Mouse (Mus musculus) gastrocnemius, postnatal 10 days (tissue): ENCODE measurements at regions not wholly inside any gene's neighbourhood (a gene's known extent, or its start where the extent isn't known, plus 50 kb on each side); places are given as distances from the start of the nearest gene placed in this dataset.

Experiments
- DNase-seq: peaks from one replicate; pipeline ENCODE4 v3.0.0; 2021; ENCODE audit warnings: mixed read lengths

GRCm38 (mm10) chr4:105327711-105328471 is 170.7 kb downstream of the Plpp3 start:
- DNase-seq = no peak

DNA sequence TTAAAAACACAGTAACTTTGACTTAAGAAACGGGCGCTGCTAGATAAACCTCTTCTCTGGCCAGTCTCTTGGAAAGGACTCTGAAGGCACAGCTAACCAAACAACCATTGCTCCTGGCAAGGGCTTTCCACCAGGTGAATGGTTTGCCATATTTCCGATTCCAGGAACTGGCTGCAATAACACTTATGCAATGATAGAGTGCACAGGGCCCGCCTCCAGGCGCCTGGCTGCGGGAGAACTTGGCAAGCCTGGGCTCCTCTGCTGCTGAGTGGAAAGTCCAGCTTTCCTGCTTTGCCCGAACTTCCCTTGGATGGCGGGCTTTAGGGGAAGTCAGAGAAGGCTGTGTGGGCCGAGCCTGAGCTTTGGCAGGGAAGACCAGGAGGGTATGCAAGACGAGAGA is 171.6 kb downstream of the Plpp3 start:
- DNase-seq = peak; percentile 68

GRCm38 (mm10) chr4:105332081-105332480 is 174.9 kb downstream of the Plpp3 start:
- no peak for DNase-seq

GRCm38 (mm10) chr4:105335872-105336271 is 178.7 kb downstream of the Plpp3 start:
- DNase-seq = no peak

DNA sequence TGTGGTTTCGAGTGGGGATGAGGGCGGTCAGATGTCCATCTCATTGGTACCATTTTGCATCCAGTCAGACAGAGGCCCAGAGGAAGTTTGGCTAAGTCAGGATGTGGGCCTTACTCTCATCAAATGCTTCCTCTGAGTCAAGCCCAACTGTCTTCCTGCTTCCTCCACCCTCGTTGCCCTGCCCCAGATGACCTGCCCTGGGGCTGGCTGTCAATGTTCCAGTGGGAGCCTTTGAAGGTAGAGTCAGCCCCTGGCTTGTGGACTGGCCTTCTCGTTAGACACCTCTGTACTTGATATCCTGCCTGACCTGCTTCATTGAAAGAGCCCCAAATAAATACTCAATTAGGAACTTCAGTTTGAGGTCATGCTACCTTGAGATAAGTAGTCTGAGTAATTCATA is 179.4 kb downstream of the Plpp3 start:
- no peak for DNase-seq

DNA sequence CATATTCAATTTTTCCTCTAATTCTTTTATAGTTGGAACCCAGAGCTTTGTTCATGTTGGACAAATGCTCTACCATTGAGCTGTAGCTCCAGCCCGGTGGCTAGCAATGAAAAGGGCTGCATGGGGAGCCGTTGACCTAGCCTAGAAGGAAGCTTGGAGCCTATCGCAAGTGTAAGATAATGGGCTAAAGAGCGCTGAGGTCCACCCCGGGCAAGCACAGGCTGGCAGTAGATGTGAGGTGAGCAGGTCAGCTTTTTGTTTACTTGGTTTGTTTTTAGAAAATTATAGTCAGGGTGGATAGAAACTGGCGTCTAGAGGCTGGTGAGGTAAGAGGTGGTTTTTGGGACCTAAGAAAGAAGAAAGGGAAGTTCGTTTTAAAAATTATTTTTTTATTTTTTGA is 181.0 kb downstream of the Plpp3 start:
- no peak for DNase-seq

DNA sequence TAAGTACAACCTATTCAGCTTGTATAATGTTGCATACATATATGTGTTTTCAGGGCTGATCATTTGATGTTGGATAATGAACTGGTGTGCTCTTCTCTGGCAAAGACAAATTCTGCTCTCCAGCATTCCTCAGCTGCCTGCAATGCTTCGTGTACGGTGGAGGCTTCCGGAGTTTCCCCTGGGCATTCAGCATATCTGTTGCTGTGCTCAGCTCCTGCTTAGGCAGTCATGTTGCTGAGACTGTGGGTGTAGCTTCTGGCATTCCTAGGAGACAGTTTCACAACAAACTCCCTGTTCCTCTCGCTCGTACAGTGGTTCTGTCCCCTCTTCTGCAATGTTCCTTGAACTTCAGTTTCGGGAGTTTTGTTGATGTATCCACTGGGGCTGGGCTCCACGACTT is 181.7 kb downstream of the Plpp3 start:
- no peak for DNase-seq

GRCm38 (mm10) chr4:105341274-105341673 is 184.1 kb downstream of the Plpp3 start:
- DNase-seq = no peak

DNA sequence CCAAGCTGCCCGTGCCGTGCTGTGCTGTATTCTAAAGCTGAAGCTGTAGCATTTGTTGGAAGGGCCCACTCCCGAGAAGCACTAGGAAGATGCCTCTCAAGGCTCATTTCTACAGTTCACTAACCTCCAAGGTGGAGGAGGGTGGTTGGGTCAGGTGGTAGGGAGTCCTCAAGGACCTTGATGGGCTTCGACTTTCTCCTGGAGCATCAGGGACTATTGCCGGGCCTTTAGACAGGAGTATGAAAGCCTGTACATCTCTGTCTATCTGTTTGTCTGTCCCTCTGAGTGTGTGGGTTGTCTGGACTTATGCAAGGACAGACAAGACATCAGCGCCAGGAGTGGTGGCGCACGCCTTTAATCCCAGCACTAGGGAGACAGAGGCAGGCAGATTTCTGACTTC is 189.7 kb downstream of the Plpp3 start:
- DNase-seq = no peak

- no peak for DNase-seq
Observed at GRCm38 (mm10) chr4:105347911-105348310, 190.8 kb downstream of the Plpp3 start.

DNA sequence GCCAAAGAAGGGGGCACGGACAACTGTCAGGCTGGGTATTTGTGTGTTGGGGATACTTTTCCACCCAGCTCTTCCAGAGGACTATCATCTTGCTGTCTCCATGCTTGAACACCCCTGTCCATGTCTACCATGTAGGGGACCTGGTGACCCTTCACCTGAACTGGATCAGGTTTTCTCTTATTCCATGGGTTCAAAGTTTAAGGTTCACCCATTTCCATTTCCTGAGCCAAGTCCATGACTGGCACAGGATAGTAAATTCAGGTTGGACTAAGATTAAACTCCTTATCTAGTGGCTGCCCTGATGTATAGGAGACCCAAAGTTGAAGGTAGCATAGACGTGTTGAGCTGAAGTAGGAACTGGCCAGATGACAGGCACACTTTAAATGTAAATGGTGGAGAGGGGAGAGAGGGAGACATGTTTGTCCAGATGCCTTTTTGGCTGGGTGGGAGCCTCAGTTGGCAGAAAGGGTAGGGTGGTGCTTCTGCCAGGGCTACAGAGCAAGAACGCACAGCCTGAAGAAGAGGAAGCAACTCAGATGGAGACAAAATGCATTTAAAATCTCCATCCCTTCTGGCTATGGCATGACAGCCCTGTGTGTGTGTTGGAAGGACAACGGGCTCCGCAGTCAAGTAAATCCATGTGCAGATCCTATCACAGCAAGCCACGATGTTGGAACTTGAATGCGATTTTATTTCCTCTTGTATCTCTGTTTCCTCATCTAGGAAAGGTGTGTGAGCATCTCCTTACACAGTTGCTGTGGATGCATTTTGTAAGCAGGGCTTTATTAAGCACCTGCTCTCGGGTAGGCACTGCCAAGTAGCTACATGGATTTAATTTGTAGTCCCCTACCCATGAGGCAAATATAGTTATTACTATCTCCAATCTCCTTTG is 192.4 kb downstream of the Plpp3 start:
- DNase-seq = no peak

GRCm38 (mm10) chr4:105352342-105352741 is 195.2 kb downstream of the Plpp3 start:
- DNase-seq = peak; percentile 61

DNA sequence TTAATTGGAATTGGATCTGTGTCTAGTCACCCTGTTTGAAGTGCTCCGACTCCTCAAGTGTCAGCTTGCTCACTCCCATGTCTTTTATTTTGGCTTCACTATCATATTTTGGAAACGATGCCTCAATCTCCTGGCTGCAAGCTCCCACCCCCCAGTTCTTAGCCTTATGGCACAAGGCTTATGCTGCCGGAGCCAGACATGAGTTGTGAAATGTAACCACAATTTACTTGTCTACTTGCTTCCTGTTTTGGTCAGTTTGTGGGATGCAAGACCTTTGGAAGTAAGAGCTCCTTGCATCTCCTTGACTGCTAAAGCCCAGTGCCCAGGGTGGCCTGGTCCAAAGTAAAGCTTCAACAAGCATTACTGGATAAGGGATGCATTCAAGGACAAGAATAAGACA is 195.8 kb downstream of the Plpp3 start:
- no peak for DNase-seq

- no peak for DNase-seq
Observed at GRCm38 (mm10) chr4:105354097-105354496, 196.9 kb downstream of the Plpp3 start.

DNA sequence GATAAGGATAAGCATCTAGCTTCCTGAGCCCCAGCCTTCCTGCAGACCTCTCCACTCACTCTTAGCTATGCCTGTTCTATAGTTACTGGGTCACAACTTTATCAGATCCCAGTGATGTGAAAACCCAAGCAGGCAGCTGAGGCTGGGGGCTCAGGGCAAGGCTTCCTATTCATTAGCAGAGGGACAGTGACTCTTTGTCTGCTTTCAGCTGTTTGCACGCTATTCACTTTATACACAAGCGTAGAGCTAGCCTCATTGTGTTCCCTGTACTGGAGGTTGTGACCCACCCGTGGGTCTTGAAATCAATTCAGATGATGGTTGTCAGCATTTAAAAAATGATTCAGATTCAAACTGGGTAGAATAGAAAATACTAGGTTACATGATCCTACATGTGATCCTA is 199.5 kb downstream of the Plpp3 start:
- no peak for DNase-seq

- no peak for DNase-seq
Observed at GRCm38 (mm10) chr4:105358725-105359124, 201.6 kb downstream of the Plpp3 start.

DNA sequence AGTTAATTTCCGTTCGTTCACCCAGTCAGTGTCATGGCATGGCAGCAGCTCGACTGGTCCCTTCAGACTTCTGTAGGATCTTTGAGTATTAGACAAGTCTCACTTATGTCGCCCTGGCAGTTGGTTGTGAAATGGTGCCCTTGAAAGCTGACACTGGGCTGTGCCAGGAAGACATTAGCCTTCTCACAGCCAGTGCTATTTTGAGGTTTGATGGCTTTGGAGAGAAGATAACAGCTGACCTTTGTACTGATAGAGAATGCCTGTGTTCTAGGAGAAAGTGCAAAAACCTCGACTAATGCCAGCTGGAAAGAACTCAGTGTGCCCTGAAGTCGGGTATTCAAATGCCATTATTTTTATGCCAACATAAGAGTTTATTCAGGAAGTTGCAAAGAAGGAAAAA is 207.3 kb downstream of the Plpp3 start:
- DNase-seq = no peak

DNA sequence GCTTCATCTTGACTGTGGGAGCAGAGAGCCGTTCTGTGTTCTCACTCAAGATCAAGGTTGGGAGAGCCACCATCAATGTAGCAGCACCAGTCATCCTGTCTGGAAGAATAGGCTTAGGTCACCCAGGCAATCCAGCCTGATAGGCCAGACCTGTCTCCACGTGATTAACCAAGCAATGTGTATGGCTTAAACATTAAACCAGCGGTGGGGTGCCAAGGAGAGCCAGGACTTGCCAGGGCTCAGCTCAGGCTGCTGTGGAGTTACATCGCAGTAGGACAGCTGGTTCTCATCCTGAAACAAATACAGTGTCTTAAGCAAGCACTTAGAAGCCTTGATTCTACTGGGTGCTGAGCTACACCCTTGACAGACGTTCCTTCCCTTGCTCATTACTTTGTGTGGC is 207.9 kb downstream of the Plpp3 start:
- no peak for DNase-seq

DNA sequence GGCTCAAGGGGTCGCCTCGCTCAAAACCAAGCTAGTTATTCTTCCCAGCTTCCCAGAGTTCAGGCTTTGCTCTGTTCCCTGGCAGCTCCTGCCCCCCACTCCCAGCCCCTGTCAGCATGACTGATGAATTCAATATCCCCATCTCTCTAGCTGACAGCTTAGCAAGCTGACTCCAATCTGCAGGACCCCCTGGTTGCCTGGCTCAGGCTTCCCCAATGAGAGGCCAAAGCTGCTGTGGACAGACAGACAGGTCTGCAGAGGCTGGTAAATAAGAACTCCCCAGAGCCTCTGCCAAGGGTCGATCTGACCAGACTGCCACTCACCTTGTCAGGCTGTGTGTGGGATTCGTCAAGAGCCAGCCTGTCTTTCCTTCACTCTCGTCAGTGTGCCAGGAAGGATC is 219.4 kb downstream of the Plpp3 start:
- no peak for DNase-seq

GRCm38 (mm10) chr4:105377469-105378187 is 220.5 kb downstream of the Plpp3 start:
- no peak for DNase-seq

GRCm38 (mm10) chr4:105384826-105385225 is 227.7 kb downstream of the Plpp3 start:
- no peak for DNase-seq

DNA sequence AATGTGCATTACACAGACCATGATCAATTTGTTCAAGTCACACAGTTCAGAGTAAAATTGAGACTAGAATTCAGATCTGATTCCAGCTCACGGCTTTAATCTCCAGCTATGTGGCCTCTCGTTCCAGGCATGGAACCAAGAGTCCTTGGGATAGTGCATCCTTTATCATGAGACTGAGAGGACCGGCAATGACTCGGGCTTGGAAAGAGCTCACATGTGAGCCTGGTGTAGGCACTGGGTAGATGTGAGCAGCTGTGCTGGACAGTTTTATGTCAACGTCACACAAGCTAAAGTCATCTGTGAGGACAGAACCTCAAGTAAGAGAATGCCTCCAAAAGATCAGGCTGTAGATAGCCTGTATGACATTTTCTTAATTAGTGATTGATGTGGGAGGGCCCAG is 228.3 kb downstream of the Plpp3 start:
- DNase-seq = no peak

GRCm38 (mm10) chr4:105390378-105390777 is 233.2 kb downstream of the Plpp3 start:
- peak; percentile 45 for DNase-seq
